Mouse (Mus musculus): ENCODE results near the gene Stfa2. TPM values are rescaled to one million over a fixed set of nuclear protein-coding genes. Genes with fewer than 3 reads are reported as not detected.
"Not testable (repeated sequence)": the region's sequence is repeated elsewhere in the genome, so short reads cannot be mapped to it uniquely, and the experiment has no call there.

Stfa2 gene
- 45.0 and 53.7 TPM in 2 replicates for polyA plus RNA-seq (2015; fragmentation: Nextera tagmentation; extraction: Ambion mirVana)

DNA sequence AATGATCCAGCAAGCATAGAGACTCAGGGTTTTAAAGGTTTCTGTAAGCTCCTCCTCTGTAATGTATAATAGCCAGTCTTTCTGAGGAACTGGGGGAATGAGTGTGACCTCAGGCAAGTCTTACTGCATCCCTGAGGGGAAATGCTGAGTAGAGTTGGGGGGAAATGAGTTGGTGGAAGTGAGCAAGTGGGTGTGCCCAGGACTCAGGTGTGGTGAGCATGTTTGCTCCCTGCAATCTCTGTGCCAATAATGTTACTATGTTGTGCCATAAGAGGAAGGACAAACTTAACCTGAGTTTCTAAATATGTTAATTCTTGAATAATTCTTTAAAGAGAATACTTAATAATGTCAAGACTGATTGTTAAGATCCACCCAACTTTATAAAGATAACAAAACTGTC, at the start of gene Stfa2:
Stfa2 (minus strand) TSS at position 101 of the 400 bp plus-strand sequence.
- no peak for ATAC-seq (ENCODE audit: low read depth)
- H3K27me3 ChIP-seq (ENCODE audit: control insufficient read depth, insufficient read depth, low read depth, low read length) = no peaks in the 10 kb centered on the region
- no peak within 1 kb of the TSS for H3K27ac ChIP-seq (ENCODE audit: low read length)
- H3K9me3 ChIP-seq (replicated peaks; ENCODE audit: control insufficient read depth, low read length) = no peaks in the 10 kb centered on the region
- H3K4me1 ChIP-seq (ENCODE audit: control insufficient read depth, low read depth, low read length) = no peaks in the 10 kb centered on the region
- no peaks in the 10 kb centered on the region for H3K36me3 ChIP-seq (ENCODE audit: control insufficient read depth, insufficient read depth)
- H3K9ac ChIP-seq (ENCODE audit: low read depth, low read length) = no peak within 1 kb of the TSS
- no peak within 1 kb of the TSS for H3K4me2 ChIP-seq (ENCODE audit: low read depth, low read length)
- H3K4me3 ChIP-seq (ENCODE audit: low read depth, low read length) = no peak within 1 kb of the TSS

- H3K36me3 ChIP-seq (ENCODE audit: control insufficient read depth, insufficient read depth) = no peaks in the 10 kb centered on the region
- no peaks in the 10 kb centered on the region for H3K9me3 ChIP-seq (replicated peaks; ENCODE audit: control insufficient read depth, low read length)
- H3K9ac ChIP-seq (ENCODE audit: low read depth, low read length) = no peak within 1 kb of the TSS
- no peaks in the 10 kb centered on the region for H3K27me3 ChIP-seq (ENCODE audit: control insufficient read depth, insufficient read depth, low read depth, low read length)
- no peak within 1 kb of the TSS for H3K27ac ChIP-seq (ENCODE audit: low read length)
- H3K4me1 ChIP-seq (ENCODE audit: control insufficient read depth, low read depth, low read length) = no peaks in the 10 kb centered on the region
- ATAC-seq (ENCODE audit: low read depth) = no peak
- no peak within 1 kb of the TSS for H3K4me3 ChIP-seq (ENCODE audit: low read depth, low read length)
- WGBS (ENCODE audit: insufficient replicate concordance) = 53% methylated on average over 4 of the region's 4 CpGs
- H3K4me2 ChIP-seq (ENCODE audit: low read depth, low read length) = no peak within 1 kb of the TSS
Measured at GRCm38 (mm10) chr16:36455342-36455802, 47.1 kb upstream of the Stfa2 start, which contains the start of gene Stfa3. Gene Stfa3, minus strand, starts transcription at chr16:36455392.

DNA sequence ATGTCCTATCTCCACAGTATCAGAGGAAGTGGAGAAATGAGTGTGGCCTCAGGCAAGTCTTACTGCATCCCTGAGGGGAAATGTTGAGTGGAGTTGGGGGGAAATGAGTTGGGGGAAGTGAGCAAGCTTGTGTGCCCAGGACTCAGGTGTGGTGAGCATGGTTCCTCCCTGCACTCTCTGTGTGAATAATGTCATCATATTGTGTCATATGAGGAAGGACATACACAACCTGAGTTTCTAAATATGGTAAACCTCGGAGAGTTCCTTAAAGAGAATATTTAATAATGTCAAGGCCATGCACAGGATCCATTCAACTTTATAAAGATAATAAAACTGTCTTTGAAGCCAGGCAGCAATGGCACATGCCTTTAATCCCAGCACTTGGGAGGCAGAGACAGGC, 12.7 kb upstream of the Stfa2 start:
- WGBS (ENCODE audit: insufficient replicate concordance) = 33% methylated on average over 1 of the region's 1 CpGs
- H3K27ac ChIP-seq (ENCODE audit: low read length); H3K9ac ChIP-seq (ENCODE audit: low read depth, low read length); H3K36me3 ChIP-seq (ENCODE audit: control insufficient read depth, insufficient read depth); H3K4me2 ChIP-seq (ENCODE audit: low read depth, low read length); H3K4me3 ChIP-seq (ENCODE audit: low read depth, low read length); H3K27me3 ChIP-seq (ENCODE audit: control insufficient read depth, insufficient read depth, low read depth, low read length); H3K4me1 ChIP-seq (ENCODE audit: control insufficient read depth, low read depth, low read length); H3K9me3 ChIP-seq (replicated peaks; ENCODE audit: control insufficient read depth, low read length); ATAC-seq (ENCODE audit: low read depth): not testable (repeated sequence)

DNA sequence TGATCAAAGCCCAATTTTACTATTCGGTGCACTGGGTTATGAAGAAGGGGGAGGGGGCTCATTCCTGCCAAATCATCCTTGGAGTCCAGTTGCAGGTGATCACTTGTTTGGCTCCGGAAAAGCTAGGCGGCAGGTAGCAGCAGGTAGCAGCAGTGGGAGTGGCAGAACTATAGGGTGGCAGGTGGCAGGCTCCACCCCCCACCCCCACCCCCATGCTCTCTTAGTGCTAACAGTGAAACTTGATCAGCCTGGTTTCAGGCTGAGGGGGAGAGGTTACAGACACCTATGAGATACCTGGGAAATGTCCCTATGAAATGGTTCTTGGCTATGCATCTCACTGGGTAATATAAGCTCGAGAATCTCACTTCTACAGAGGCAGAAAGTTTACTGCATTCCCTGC, 19.2 kb downstream of the Stfa2 start:
- no peak overlapping the region for H3K4me2 ChIP-seq (ENCODE audit: low read depth, low read length)
- no peaks in the 10 kb centered on the region for H3K9me3 ChIP-seq (replicated peaks; ENCODE audit: control insufficient read depth, low read length)
- 29% methylated on average over 4 of the region's 4 CpGs for WGBS (ENCODE audit: insufficient replicate concordance)
- no peaks in the 10 kb centered on the region for H3K4me1 ChIP-seq (ENCODE audit: control insufficient read depth, low read depth, low read length)
- no peak overlapping the region for H3K9ac ChIP-seq (ENCODE audit: low read depth, low read length)
- no peaks in the 10 kb centered on the region for H3K36me3 ChIP-seq (ENCODE audit: control insufficient read depth, insufficient read depth)
- H3K4me3 ChIP-seq (ENCODE audit: low read depth, low read length) = no peak overlapping the region
- ATAC-seq (ENCODE audit: low read depth) = no peak
- H3K27me3 ChIP-seq (ENCODE audit: control insufficient read depth, insufficient read depth, low read depth, low read length) = no peaks in the 10 kb centered on the region
- H3K27ac ChIP-seq (ENCODE audit: low read length) = no peak overlapping the region

GRCm38 (mm10) chr16:36367648-36368047, 40.6 kb downstream of the Stfa2 start, which contains the start of gene BC100530:
Gene BC100530, minus strand, starts transcription at chr16:36367748.
- H3K9me3 ChIP-seq (replicated peaks; ENCODE audit: control insufficient read depth, low read length); H3K9ac ChIP-seq (ENCODE audit: low read depth, low read length); H3K27ac ChIP-seq (ENCODE audit: low read length); H3K4me1 ChIP-seq (ENCODE audit: control insufficient read depth, low read depth, low read length); H3K36me3 ChIP-seq (ENCODE audit: control insufficient read depth, insufficient read depth); H3K27me3 ChIP-seq (ENCODE audit: control insufficient read depth, insufficient read depth, low read depth, low read length); H3K4me2 ChIP-seq (ENCODE audit: low read depth, low read length): not testable (repeated sequence)
- ATAC-seq (ENCODE audit: low read depth) = peak; percentile 16; the same call in 1 of the 2 replicates
- 42% methylated on average over 3 of the region's 3 CpGs for WGBS (ENCODE audit: insufficient replicate concordance)
- 0 out of 2 replicates have a peak within 1 kb of the TSS, but pooled peaks have one; percentile 6 for H3K4me3 ChIP-seq (ENCODE audit: low read depth, low read length)

Other genes starting within 250 kb of the Stfa2 start
- gene Gm5483, start 224.2 kb downstream of the Stfa2 start, polyA plus RNA-seq (2015; fragmentation: Nextera tagmentation; extraction: Ambion mirVana) = 264 and 272 TPM in 2 replicates
- gene Gm5416, start 198.1 kb downstream of the Stfa2 start, polyA plus RNA-seq (2015; fragmentation: Nextera tagmentation; extraction: Ambion mirVana) = 6.5 and 9.9 TPM in 2 replicates
- 29.6 and 30.0 TPM in 2 replicates for gene 2010005H15Rik, start 187.0 kb downstream of the Stfa2 start, polyA plus RNA-seq (2015; fragmentation: Nextera tagmentation; extraction: Ambion mirVana)
- gene Stfa1, start 131.5 kb downstream of the Stfa2 start, polyA plus RNA-seq (2015; fragmentation: Nextera tagmentation; extraction: Ambion mirVana) = 657 and 688 TPM in 2 replicates
- gene BC117090, start 74.1 kb downstream of the Stfa2 start, polyA plus RNA-seq (2015; fragmentation: Nextera tagmentation; extraction: Ambion mirVana) = 3.6 and 3.7 TPM in 2 replicates
- 534 and 566 TPM in 2 replicates for gene BC100530, start 40.7 kb downstream of the Stfa2 start, polyA plus RNA-seq (2015; fragmentation: Nextera tagmentation; extraction: Ambion mirVana)
- 99.4 and 110 TPM in 2 replicates for gene Stfa3, start 46.9 kb upstream of the Stfa2 start, polyA plus RNA-seq (2015; fragmentation: Nextera tagmentation; extraction: Ambion mirVana)
- not detected in 2 replicates for gene Casr, start 153.7 kb upstream of the Stfa2 start, polyA plus RNA-seq (2015; fragmentation: Nextera tagmentation; extraction: Ambion mirVana)

Measured in liver, embryonic 16.5 days (tissue).